Mouse (Mus musculus) C2C12 (cell line): ENCODE measurements around the gene Aunip. TPM values are rescaled to one million over a fixed set of nuclear protein-coding genes. Genes with fewer than 3 reads are reported as not detected.
A peak's percentile ranks its signal among the peaks of the same experiment; 100 is the strongest.

ENCODE experiments used
- H3K27me3 ChIP-seq: one replicate; pipeline ENCODE4 v1.6.1; 2011; ENCODE audit not compliant: control insufficient read depth, insufficient read depth, insufficient read length
- H3K36me3 ChIP-seq: one replicate; pipeline ENCODE4 v1.6.1; 2011; ENCODE audit not compliant: control insufficient read depth, insufficient read depth
- H3K4me3 ChIP-seq: one replicate; pipeline ENCODE4 v1.5.1; 2011; ENCODE audit warnings: mild to moderate bottlenecking, control low read depth; ENCODE audit not compliant: poor library complexity, insufficient read depth, severe bottlenecking
- H3K79me2 ChIP-seq: one replicate; pipeline ENCODE4 v1.6.1; 2011; ENCODE audit not compliant: control insufficient read depth, insufficient read depth
- H3K79me3 ChIP-seq: one replicate; pipeline ENCODE4 v1.6.1; 2011; ENCODE audit warnings: low read depth, control low read depth
- H3ac ChIP-seq: one replicate; pipeline ENCODE3; 2011; ENCODE audit warnings: low read depth; ENCODE audit not compliant: control insufficient read depth, insufficient read length
- CEBPB ChIP-seq: IDR thresholded peaks from one replicate; pipeline ENCODE4 v1.6.1; 2011; ENCODE audit warnings: low read depth, mild to moderate bottlenecking, control low read depth, moderate library complexity
- CTCF ChIP-seq: IDR thresholded peaks from one replicate; pipeline ENCODE4 v1.5.1; 2011; ENCODE audit not compliant: control insufficient read depth, insufficient read depth, insufficient read length
- FOSL1 ChIP-seq: IDR thresholded peaks from one replicate; pipeline ENCODE4 v1.8.0; 2011; ENCODE audit warnings: mild to moderate bottlenecking, low read length; ENCODE audit not compliant: poor library complexity, insufficient read depth, severe bottlenecking
- MAX ChIP-seq: IDR thresholded peaks from one replicate; pipeline ENCODE4 v1.6.1; 2011; ENCODE audit warnings: mild to moderate bottlenecking, control low read depth
- MYOD1 ChIP-seq: IDR thresholded peaks from one replicate; pipeline ENCODE4 v1.6.1; 2011; ENCODE audit warnings: low read depth; ENCODE audit not compliant: control insufficient read depth, insufficient read length
- MYOG ChIP-seq: IDR thresholded peaks from one replicate; pipeline ENCODE4 v1.6.1; 2011; ENCODE audit not compliant: control insufficient read depth, insufficient read length; ENCODE audit errors: extremely low read depth
- USF1 ChIP-seq: IDR thresholded peaks from one replicate; pipeline ENCODE4 v1.6.1; 2011; ENCODE audit warnings: low read depth, mild to moderate bottlenecking, control low read depth, moderate library complexity
- polyA plus RNA-seq: library from polyadenylated mRNA; unstranded; fragments of >200 nt; fragmentation: generic; extraction: Trizol; gene quantifications from one replicate; pipeline ENCODE4 v1.2.1, GENCODE M21; 2012; ENCODE audit warnings: missing spikeins

The Aunip gene
- polyA plus RNA-seq, 1 experiment = 14.9 TPM

GRCm38 (mm10) chr4:134526220-134526619 lies 15.4 kb downstream of the Aunip start:
- H3K79me3 ChIP-seq = peaks cover 3% of the 10 kb centered on the region
- no peak for TF ChIP-seq USF1
- no peak for TF ChIP-seq MAX
- no peak for TF ChIP-seq CEBPB
- TF ChIP-seq CTCF = no peak
- no peak for TF ChIP-seq MYOD1
- no peak for TF ChIP-seq FOSL1
- TF ChIP-seq MYOG = no peak
- no peaks in the 10 kb centered on the region for H3K27me3 ChIP-seq
- no peaks in the 10 kb centered on the region for H3K79me2 ChIP-seq
- H3K36me3 ChIP-seq = peaks cover 68% of the 10 kb centered on the region
- H3ac ChIP-seq = no peak overlapping the region
- H3K4me3 ChIP-seq = no peak overlapping the region

GRCm38 (mm10) chr4:134532928-134533327 lies 22.1 kb downstream of the Aunip start:
- peaks cover 21% of the 10 kb centered on the region for H3K36me3 ChIP-seq
- TF ChIP-seq MYOD1 (no peak), CTCF (no peak), MYOG (no peak), MAX (no peak), CEBPB (no peak), USF1 (no peak), FOSL1 (no peak)
- no peaks in the 10 kb centered on the region for H3K27me3 ChIP-seq

GRCm38 (mm10) chr4:134533421-134533820 lies 22.6 kb downstream of the Aunip start:
- TF ChIP-seq MAX (no peak), CTCF (no peak), USF1 (no peak), MYOG (no peak), FOSL1 (no peak), CEBPB (no peak), MYOD1 (no peak)
- peaks cover 19% of the 10 kb centered on the region for H3K36me3 ChIP-seq
- H3K27me3 ChIP-seq = no peaks in the 10 kb centered on the region
- H3K79me2 ChIP-seq = peaks cover 31% of the 10 kb centered on the region
- H3K79me3 ChIP-seq = peaks cover 6% of the 10 kb centered on the region
- H3ac ChIP-seq = no peak overlapping the region
- peak overlapping the region; percentile 75 for H3K4me3 ChIP-seq

More at GRCm38 (mm10) chr4:134532928-134533327, 22.1 kb downstream of the Aunip start:
- Histone ChIP-seq H3K4me3 (no peak overlapping the region), H3ac (no peak overlapping the region), H3K79me3 (peaks cover 6% of the 10 kb centered on the region), H3K79me2 (peaks cover 31% of the 10 kb centered on the region)

GRCm38 (mm10) chr4:134534124-134534886 lies 23.5 kb downstream of the Aunip start:
- H3K4me3 ChIP-seq = peak overlapping the region; percentile 75
- TF ChIP-seq MYOD1 (no peak), CEBPB (no peak), MYOG (no peak), MAX (no peak), USF1 (no peak), FOSL1 (no peak), CTCF (no peak)
- H3K27me3 ChIP-seq = no peaks in the 10 kb centered on the region
- H3ac ChIP-seq = peak overlapping the region; percentile 83
- H3K79me3 ChIP-seq = peaks cover 6% of the 10 kb centered on the region
- peaks cover 31% of the 10 kb centered on the region for H3K79me2 ChIP-seq
- H3K36me3 ChIP-seq = peaks cover 19% of the 10 kb centered on the region

- H3K27me3 ChIP-seq = no peaks in the 10 kb centered on the region
- peaks cover 21% of the 10 kb centered on the region for H3K36me3 ChIP-seq
- TF ChIP-seq MYOD1 (no peak), MYOG (no peak), MAX (no peak), CEBPB (no peak), CTCF (no peak), FOSL1 (no peak), USF1 (no peak)
- peak within 1 kb of the TSS; percentile 75 for H3K4me3 ChIP-seq
- H3ac ChIP-seq = peak within 1 kb of the TSS; percentile 83
- peaks cover 6% of the 10 kb centered on the region for H3K79me3 ChIP-seq
- H3K79me2 ChIP-seq = peaks cover 31% of the 10 kb centered on the region
Observed at GRCm38 (mm10) chr4:134534932-134535786, 24.4 kb downstream of the Aunip start, which contains the start of gene Mtfr1l. Gene Mtfr1l, minus strand, starts transcription at chr4:134535387.
